Mouse (Mus musculus): ENCODE results near the gene Gm3248. TPM values are rescaled to one million over a fixed set of nuclear protein-coding genes. Genes with fewer than 3 reads are reported as not detected.
"Not testable (repeated sequence)": the region's sequence is repeated elsewhere in the genome, so short reads cannot be mapped to it uniquely, and the experiment has no call there.

The Gm3248 gene
- polyA plus RNA-seq (2015; fragmentation: Nextera tagmentation; extraction: Ambion mirVana), result 1.4 and 1.6 TPM in 2 replicates

DNA sequence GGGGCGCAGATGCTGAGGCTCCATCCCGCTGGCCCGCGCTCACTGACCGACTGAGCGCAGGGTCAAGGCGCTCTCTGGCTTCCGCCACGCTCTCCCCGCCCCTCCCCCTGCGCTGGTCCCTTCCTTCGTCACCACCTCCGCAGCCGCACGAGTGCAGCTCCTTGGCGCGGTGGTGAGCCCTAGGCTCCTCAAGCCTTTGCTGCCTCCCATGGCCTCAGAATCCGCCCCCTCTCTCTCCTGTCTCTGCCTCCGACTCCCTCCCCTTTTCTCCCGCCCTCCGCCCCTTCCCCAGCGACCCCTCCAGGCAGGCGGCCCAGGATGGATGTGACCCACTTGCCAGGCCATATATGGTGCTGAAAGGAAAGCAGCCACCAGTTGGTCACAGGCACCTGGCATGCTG is at the start of gene Gm3248:
Gene Gm3248, minus strand, starts transcription at position 111 of the 400 bp plus-strand sequence.
- H3K4me3 ChIP-seq, result peak within 1 kb of the TSS; percentile 48
- H3K4me2 ChIP-seq (replicated peaks), result peak within 1 kb of the TSS; percentile 84
- peak within 1 kb of the TSS; percentile 50 for H3K9ac ChIP-seq (replicated peaks)
- under 1% methylated on average over 20 of the region's 23 CpGs for WGBS
- not testable (repeated sequence) for H3K4me1 ChIP-seq; H3K9me3 ChIP-seq; H3K27me3 ChIP-seq; ATAC-seq (replicated peaks); H3K27ac ChIP-seq (replicated peaks); H3K36me3 ChIP-seq

DNA sequence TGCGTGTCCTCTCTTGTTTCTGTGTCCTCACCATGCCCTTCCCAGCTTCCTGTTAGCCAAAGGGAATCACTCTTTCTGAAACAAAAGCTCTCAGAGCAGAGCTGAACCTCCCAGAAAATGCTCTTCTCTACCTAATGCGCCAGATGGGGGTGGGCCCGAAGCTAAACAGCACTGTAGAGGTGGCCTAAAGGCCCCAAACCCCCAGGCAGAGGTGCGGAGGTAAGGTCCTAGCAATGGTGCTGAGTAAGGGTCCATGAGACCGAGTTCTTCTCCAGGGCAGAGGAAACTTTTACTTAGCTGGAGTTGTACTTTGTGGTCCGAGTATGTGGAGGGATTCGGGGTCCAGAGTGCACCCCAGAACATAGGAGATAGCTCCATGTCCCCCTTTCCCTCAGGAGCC is 25.6 kb upstream of the Gm3248 start:
- WGBS, result 81% methylated on average over 7 of the region's 7 CpGs

DNA sequence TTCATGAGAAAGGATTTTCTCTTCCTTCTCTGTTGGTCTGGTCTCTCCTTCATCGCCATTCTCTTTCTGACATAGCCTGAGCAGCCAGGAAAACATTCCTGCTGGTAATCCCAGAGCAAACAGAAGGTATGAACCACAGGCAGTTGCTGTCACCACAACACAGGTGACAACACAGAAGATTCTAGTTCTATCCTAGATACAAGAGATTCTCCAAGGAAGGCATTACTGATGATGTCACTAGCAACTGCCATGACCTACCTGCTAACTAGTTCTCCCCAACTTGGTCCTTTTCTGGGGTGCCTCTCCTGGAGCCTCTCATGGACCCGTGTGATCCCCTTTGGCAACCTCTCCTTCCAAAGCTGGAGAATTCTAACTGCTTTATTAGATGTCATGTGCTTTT is 17.5 kb upstream of the Gm3248 start, which contains the start of gene Gm3453:
Gene Gm3453, minus strand, starts transcription at position 101 of the 400 bp plus-strand sequence.
- not testable (repeated sequence) for H3K9ac ChIP-seq (replicated peaks); ATAC-seq (replicated peaks); H3K27ac ChIP-seq (replicated peaks); H3K4me2 ChIP-seq (replicated peaks); H3K4me3 ChIP-seq; H3K9me3 ChIP-seq; H3K36me3 ChIP-seq; H3K27me3 ChIP-seq; H3K4me1 ChIP-seq
- 64% methylated on average over 2 of the region's 2 CpGs for WGBS

More for the DNA sequence above, 25.6 kb upstream of the Gm3248 start:
- ATAC-seq (replicated peaks); H3K27me3 ChIP-seq; H3K27ac ChIP-seq (replicated peaks); H3K4me2 ChIP-seq (replicated peaks); H3K4me3 ChIP-seq; H3K9me3 ChIP-seq; H3K4me1 ChIP-seq; H3K36me3 ChIP-seq; H3K9ac ChIP-seq (replicated peaks): not testable (repeated sequence)

DNA sequence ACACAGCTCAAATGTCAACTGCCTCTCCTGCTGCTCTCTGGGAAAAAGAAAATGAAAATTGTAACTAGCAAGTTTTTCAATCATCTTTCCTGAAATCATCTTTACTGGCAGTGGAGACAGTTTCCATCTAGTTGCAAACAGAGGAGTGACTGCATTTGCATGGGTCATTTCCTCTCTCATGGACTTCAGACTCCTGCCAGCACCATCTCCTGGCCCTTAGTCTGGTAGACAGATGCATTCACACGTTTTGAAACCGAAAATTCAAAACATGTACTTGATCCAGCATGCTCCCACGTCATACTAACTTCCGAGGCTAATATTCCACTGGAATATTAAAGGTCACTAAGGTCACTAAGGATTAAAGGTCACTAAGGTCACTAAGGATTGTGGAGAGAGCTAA is 896 bp upstream of the Gm3248 start:
- not testable (repeated sequence) for H3K36me3 ChIP-seq; H3K4me2 ChIP-seq (replicated peaks); H3K4me1 ChIP-seq; H3K27ac ChIP-seq (replicated peaks); ATAC-seq (replicated peaks); H3K4me3 ChIP-seq; H3K9ac ChIP-seq (replicated peaks); H3K27me3 ChIP-seq; H3K9me3 ChIP-seq
- 13% methylated on average over 4 of the region's 4 CpGs for WGBS

DNA sequence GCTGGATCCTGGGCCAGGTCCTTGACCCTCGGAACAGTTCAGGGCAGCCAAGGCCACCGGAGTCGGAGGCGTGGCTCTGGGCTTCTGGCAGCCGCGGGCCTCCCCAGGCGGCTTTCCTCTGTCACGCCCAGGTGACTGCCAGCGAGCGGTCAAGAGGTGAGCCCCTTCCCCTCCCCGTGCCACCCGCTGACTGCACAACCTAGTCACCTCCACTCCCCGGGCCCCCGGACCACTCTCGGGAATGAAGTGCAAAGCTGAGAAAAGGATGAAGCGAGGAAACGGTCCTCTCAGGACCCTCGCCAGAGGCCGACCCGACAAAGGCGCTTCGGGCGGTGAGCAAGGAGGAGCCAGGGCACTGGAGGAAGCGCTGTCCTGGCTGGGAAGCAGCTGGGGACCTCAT is 443 bp downstream of the Gm3248 start:
- WGBS, result 1% methylated on average over 23 of the region's 24 CpGs
- not testable (repeated sequence) for H3K36me3 ChIP-seq; H3K9me3 ChIP-seq; H3K4me1 ChIP-seq; H3K27me3 ChIP-seq; H3K27ac ChIP-seq (replicated peaks)
- 0 out of 2 replicates have a peak, but pooled peaks have one; percentile 58 for ATAC-seq (replicated peaks)
- Histone ChIP-seq H3K9ac (replicated peaks) (peak overlapping the region; percentile 50), H3K4me2 (replicated peaks) (peak overlapping the region; percentile 84), H3K4me3 (peak overlapping the region; percentile 48)

DNA sequence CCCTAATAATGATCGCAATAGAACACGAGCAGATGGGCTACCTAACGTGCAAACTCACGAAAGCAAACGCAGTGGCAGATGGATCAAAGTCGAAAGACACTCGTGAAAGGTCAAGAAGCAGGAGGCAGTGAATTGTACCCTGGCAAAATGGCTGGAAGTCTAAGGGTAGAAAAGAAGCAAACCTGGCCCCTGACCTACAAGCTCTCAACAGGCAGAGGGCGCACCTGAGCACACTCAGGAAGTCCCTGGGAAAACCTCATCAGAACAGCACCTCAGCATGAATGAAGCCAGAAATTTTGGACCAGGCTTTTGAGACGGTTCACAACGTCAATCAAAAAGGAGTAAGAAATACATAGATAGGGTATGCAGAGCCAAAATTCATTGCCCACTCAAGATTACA is 1.1 kb downstream of the Gm3248 start:
- H3K4me1 ChIP-seq; H3K36me3 ChIP-seq; H3K4me3 ChIP-seq; ATAC-seq (replicated peaks); H3K27ac ChIP-seq (replicated peaks); H3K9me3 ChIP-seq; H3K4me2 ChIP-seq (replicated peaks); H3K9ac ChIP-seq (replicated peaks); H3K27me3 ChIP-seq: not testable (repeated sequence)
- 12% methylated on average over 6 of the region's 10 CpGs for WGBS

DNA sequence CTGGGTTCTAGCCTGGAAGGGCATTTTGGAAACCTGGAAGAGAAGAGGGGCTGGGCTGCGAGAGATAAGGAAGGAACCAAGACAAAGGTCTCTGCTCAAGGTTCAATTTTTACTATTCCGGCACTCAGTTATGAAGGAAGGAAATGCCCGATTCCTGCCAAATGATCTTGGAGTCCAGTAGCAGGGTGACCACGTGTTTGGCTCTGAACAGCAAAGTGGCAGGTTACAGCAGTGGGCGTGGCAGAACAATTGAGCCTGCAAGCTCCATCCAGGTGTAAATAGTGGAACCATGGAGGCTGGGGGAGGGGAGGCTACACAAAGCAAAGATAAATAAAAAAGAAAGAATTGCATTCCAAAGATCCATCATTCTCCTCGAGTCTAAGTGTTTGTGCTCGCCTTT is 38.3 kb downstream of the Gm3248 start:
- H3K9ac ChIP-seq (replicated peaks); ATAC-seq (replicated peaks); H3K27me3 ChIP-seq; H3K4me3 ChIP-seq; H3K4me2 ChIP-seq (replicated peaks); H3K36me3 ChIP-seq; H3K9me3 ChIP-seq; H3K4me1 ChIP-seq; H3K27ac ChIP-seq (replicated peaks): not testable (repeated sequence)
- WGBS, result 77% methylated on average over 7 of the region's 7 CpGs

DNA sequence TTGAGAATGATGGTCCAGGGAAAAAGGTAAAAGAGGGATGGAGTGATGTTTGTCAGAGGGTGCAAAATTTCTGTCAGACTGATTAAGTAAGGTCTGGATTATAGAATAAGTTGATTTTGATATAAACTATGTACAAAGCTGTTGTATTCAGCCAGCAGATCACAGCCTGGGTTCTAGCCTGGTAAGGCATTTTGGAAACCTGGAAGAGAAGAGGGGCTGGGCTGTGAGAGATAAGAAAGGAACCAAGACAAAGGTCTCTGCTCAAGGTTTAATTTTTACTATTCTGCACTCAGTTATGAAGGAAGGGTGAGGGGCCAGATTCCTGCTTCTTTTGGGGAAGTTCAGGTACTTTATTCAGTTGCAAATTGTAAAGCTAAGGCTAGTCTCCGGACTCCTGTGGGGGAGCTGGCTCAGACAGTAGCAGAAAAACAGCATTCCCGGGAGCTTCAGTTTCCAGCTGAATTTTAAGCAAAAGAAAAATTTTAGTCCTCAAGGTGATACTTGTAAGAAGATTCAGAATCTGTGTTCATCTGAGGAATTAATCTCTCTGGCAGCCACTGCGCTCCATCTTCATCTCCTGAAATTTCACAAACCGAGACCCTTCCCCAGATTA is 43.1 kb downstream of the Gm3248 start:
- not testable (repeated sequence) for H3K27me3 ChIP-seq; H3K4me2 ChIP-seq (replicated peaks); H3K27ac ChIP-seq (replicated peaks); ATAC-seq (replicated peaks); H3K36me3 ChIP-seq; H3K9me3 ChIP-seq; H3K4me1 ChIP-seq; H3K9ac ChIP-seq (replicated peaks); H3K4me3 ChIP-seq
- 77% methylated on average over 4 of the region's 4 CpGs for WGBS

DNA sequence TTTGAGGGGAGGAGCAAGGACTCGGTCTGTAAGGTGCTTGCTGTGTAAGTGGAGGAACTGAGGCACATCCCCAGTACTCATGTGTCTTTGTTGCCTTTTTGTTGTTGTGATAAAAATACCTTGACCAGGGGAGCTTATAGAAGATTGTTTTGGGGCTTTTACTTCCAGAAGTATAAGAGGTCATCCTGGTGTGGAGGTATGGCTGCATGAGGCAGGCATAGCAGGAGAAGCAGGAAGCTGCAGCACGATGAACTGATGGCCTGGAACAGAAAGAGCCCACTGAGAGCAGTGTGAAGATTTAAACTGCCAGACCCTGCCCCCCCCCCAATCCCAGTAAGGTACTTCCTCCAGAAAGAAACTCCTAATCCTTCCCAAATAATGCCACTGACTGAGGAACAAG is 47.8 kb downstream of the Gm3248 start:
- H3K4me1 ChIP-seq; H3K9ac ChIP-seq (replicated peaks); H3K4me2 ChIP-seq (replicated peaks); H3K4me3 ChIP-seq; H3K27ac ChIP-seq (replicated peaks); ATAC-seq (replicated peaks); H3K27me3 ChIP-seq; H3K36me3 ChIP-seq; H3K9me3 ChIP-seq: not testable (repeated sequence)
- 82% methylated on average over 2 of the region's 2 CpGs for WGBS

Other genes starting within 250 kb of the Gm3248 start
- 0.34 and 0.75 TPM in 2 replicates for gene Gm3373, start 220.2 kb downstream of the Gm3248 start, polyA plus RNA-seq (2015; fragmentation: Nextera tagmentation; extraction: Ambion mirVana)
- gene Gm3383, start 153.8 kb downstream of the Gm3248 start, polyA plus RNA-seq (2015; fragmentation: Nextera tagmentation; extraction: Ambion mirVana), result 5.3 and 5.5 TPM in 2 replicates
- not detected in 2 replicates for gene Gm3424, start 131.4 kb downstream of the Gm3248 start, polyA plus RNA-seq (2015; fragmentation: Nextera tagmentation; extraction: Ambion mirVana)
- gene Gm8237, start 81.4 kb downstream of the Gm3248 start, polyA plus RNA-seq (2015; fragmentation: Nextera tagmentation; extraction: Ambion mirVana), result 0.27 and 0.43 TPM in 2 replicates
- not detected in 2 replicates for gene Gm3453, start 17.4 kb upstream of the Gm3248 start, polyA plus RNA-seq (2015; fragmentation: Nextera tagmentation; extraction: Ambion mirVana)
- gene Gm6337, start 96.5 kb upstream of the Gm3248 start, polyA plus RNA-seq (2015; fragmentation: Nextera tagmentation; extraction: Ambion mirVana), result not detected in 2 replicates
- gene Gm8206, start 132.2 kb upstream of the Gm3248 start, polyA plus RNA-seq (2015; fragmentation: Nextera tagmentation; extraction: Ambion mirVana), result 2.9 and 3.7 TPM in 2 replicates
- gene Gm3468, start 146.9 kb upstream of the Gm3248 start, polyA plus RNA-seq (2015; fragmentation: Nextera tagmentation; extraction: Ambion mirVana), result 2.4 and 2.9 TPM in 2 replicates
- gene Gm3476, start 164.1 kb upstream of the Gm3248 start, polyA plus RNA-seq (2015; fragmentation: Nextera tagmentation; extraction: Ambion mirVana), result not detected in 2 replicates